Mouse (Mus musculus): Measurements from ENCODE around the gene Kat7.

GRCm38 (mm10) chr11:95298146-95298545 lies 11.9 kb downstream of the Kat7 start:
- TF ChIP-seq POLR2A (IDR thresholded peaks at IDR 0.05; ENCODE audit: insufficient read depth, low read depth, low read length) = no peak
- TF ChIP-seq CTCF (IDR thresholded peaks at IDR 0.05; ENCODE audit: insufficient read depth, low read depth, low read length) = peak; percentile 10; the same call in 1 of the 2 replicates
